Mouse (Mus musculus): ENCODE measurements around the gene Olfr934. TPM values are rescaled to one million over a fixed set of nuclear protein-coding genes. Genes with fewer than 3 reads are reported as not detected.

The Olfr934 gene
- total RNA-seq, 1 experiment = not detected

DNA sequence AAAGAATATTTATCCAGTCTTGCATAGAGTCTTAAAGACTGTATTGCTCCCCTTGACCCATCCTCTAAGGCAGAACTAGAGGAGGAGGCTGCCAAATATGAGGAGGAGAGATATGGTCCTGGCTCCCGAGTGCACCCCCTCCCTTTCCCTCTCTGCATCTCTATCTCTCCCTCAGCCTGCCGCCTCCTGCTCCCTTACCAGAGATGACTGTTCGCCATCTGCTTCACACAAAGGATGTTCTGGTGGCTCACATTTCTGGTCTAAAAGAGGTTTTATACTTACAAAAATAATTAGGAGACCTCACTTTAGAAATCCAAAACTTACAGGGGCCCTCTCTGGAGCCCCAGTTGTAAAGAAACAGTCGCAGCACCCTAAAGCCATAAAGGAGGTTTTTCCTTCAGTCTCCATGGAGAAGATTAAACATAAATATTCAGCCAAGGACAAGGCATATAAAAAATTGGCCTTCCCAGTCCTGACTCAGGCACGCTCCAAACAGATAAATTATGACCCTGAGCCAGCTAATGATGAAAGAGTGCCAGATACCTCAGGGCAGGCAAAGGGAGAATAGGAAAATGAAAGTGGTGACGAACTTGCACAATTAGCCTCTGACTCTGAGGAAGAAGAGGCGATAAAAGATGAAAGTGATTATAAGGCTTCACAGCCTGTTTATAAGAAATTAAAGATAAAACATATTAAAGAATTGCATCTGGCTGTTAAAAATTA, 34.6 kb downstream of the Olfr934 start:
- no peak overlapping the region for H3K4me3 ChIP-seq (ENCODE audit: insufficient read depth in 1 of 2, low read depth in 1 of 2, low read length in 2 of 2, poor library complexity in 1 of 2, severe bottlenecking in 1 of 2)
- no peak for TF ChIP-seq HCFC1 (IDR thresholded peaks at IDR 0.05; ENCODE audit: borderline replicate concordance, insufficient read depth, low read length)
- no peak for TF ChIP-seq MAFK (IDR thresholded peaks at IDR 0.05; ENCODE audit: insufficient read depth, low read depth, low read length)
- no peak for TF ChIP-seq ZNF384 (IDR thresholded peaks at IDR 0.05; ENCODE audit: low read depth, low read length)
- TF ChIP-seq CHD2 (IDR thresholded peaks at IDR 0.05; ENCODE audit: low read depth, low read length) = no peak
- TF ChIP-seq ZC3H11A (IDR thresholded peaks at IDR 0.05; ENCODE audit: borderline replicate concordance, low read depth, low read length) = no peak
- no peak overlapping the region for H3K9ac ChIP-seq (ENCODE audit: insufficient read depth, low read depth, low read length, poor library complexity, severe bottlenecking)
- H3K9me3 ChIP-seq (ENCODE audit: control insufficient read depth, insufficient read depth, low read depth, low read length) = no peaks in the 10 kb centered on the region
- no peak for DNase-seq (ENCODE audit: low read depth, low spot score)
- H3K27ac ChIP-seq (ENCODE audit: insufficient read depth, low read depth, low read length, poor library complexity, severe bottlenecking) = no peak overlapping the region
- H3K4me1 ChIP-seq (ENCODE audit: control insufficient read depth in 2 of 2, insufficient read depth in 2 of 2, low read length in 2 of 2, poor library complexity in 1 of 2) = no peaks in the 10 kb centered on the region
- in situ Hi-C loops (cut with MboI; ENCODE audit: low sequenced_read_pairs in 2 of 2, unreplicated experiment in 2 of 2) = no loop called here
- no peaks in the 10 kb centered on the region for H3K36me3 ChIP-seq (ENCODE audit: control insufficient read depth, insufficient read depth, low read length, poor library complexity, severe bottlenecking)

Other genes starting within 250 kb of the Olfr934 start
- 0.09 and 0.11 TPM in 2 replicates for gene Olfr920, start 236.0 kb downstream of the Olfr934 start, total RNA-seq (2012; rRNA removed)
- not detected in 2 replicates for gene Olfr921, start 215.2 kb downstream of the Olfr934 start, total RNA-seq (2012; rRNA removed)
- not detected in 2 replicates for gene Olfr922, start 173.7 kb downstream of the Olfr934 start, total RNA-seq (2012; rRNA removed)
- not detected in 2 replicates for gene Olfr923, start 161.8 kb downstream of the Olfr934 start, total RNA-seq (2012; rRNA removed)
- 0.37 TPM in 1 of 2 replicates, not detected in the other for gene Olfr924, start 143.9 kb downstream of the Olfr934 start, total RNA-seq (2012; rRNA removed)
- gene Olfr26, start 133.3 kb downstream of the Olfr934 start, total RNA-seq (2012; rRNA removed) = not detected in 2 replicates
- gene Olfr926, start 111.2 kb downstream of the Olfr934 start, total RNA-seq (2012; rRNA removed) = not detected in 2 replicates
- gene Olfr930, start 58.5 kb downstream of the Olfr934 start, total RNA-seq (2012; rRNA removed) = not detected in 2 replicates
- gene Olfr933, start 16.0 kb downstream of the Olfr934 start, total RNA-seq (2012; rRNA removed) = not detected in 2 replicates
- not detected in 2 replicates for gene Olfr935, start 11.4 kb upstream of the Olfr934 start, total RNA-seq (2012; rRNA removed)
- not detected in 2 replicates for gene Olfr146, start 35.1 kb upstream of the Olfr934 start, total RNA-seq (2012; rRNA removed)
- gene Olfr937, start 76.6 kb upstream of the Olfr934 start, total RNA-seq (2012; rRNA removed) = not detected in 2 replicates
- gene Olfr938, start 90.6 kb upstream of the Olfr934 start, total RNA-seq (2012; rRNA removed) = not detected in 2 replicates
- gene Olfr27, start 139.8 kb upstream of the Olfr934 start, total RNA-seq (2012; rRNA removed) = not detected in 2 replicates
- not detected in 2 replicates for gene Olfr943, start 178.0 kb upstream of the Olfr934 start, total RNA-seq (2012; rRNA removed)
- gene Olfr944, start 213.6 kb upstream of the Olfr934 start, total RNA-seq (2012; rRNA removed) = not detected in 2 replicates

All from ES-E14 (cell line).